Mouse (Mus musculus): ENCODE measurements at regions not wholly inside any gene's neighbourhood (a gene's known extent, or its start where the extent isn't known, plus 50 kb on each side); places are given as distances from the start of the nearest gene placed in this dataset.

DNA sequence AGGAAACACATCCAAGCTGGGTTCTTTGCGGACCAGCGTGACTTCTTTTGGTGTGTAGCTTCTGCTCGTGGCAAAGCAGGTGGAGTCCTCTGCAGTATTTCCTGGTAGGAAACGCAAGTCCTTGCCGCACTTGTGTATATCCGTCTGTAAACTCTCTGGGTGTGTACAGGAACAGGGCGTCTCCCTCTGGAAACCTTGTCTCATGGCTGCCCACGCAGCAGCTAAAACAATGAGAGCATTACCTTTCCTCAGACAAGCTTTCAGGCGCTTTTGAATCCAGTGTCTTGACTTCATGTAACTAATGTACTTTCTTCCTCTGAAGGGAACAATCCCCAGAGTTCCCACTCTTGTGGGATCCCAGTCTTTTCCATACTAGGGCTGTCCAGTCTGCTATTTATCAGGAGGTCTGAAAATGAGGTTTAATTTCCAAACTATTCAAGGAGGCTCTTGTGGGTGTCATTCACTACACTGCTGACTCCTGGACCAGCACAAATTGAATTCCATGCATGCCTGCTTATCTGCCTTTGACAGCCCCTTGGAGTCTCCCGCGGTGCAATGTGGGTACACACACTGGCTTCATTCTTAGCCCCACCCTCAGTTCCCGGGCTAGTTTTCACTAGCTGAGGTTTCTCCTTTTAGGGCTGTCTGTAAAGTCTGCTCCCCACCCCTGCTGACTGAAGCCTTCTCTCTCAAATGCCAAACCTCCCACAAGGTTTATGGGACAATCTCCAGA, 161.6 kb upstream of the Anxa10 start:
- DNase-seq (ENCODE audit: low read depth, low spot score), result peak; percentile 13

DNA sequence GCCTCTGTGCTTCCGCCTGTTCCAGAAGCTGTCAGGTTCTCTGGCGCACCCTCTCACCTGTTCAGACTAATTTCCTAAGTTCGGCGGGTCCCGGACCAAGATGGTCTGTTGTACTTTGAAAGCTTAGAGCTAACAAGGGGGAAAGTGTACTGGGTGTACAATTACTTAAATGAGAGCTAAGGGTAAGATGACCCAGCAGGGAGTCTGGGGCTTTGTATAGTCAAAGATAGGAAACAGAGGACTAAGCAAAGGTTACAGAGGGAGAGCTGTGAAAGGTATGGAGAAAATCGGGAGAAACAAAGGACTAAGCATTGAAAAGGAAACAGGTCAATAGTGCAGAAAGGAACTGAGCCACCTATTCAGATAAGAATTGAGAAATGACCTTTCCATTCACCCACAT, 127.6 kb upstream of the Anxa10 start:
- DNase-seq (ENCODE audit: low read depth, low spot score), result no peak
